Mouse (Mus musculus) brain, embryonic 14.5 days (tissue): ENCODE data around the gene Cmklr1.

Experiments used
- CTCF ChIP-seq: fragments of 200-500 bp; IDR thresholded peaks from 2 replicates; pipeline ENCODE4 v1.5.1; 2012; ENCODE audit warnings: inconsistent platforms, mild to moderate bottlenecking, moderate library complexity, borderline replicate concordance; ENCODE audit not compliant: insufficient read depth, insufficient read length; ENCODE audit errors: extremely low read depth
- POLR2A ChIP-seq: fragments of 200-500 bp; IDR thresholded peaks from 2 replicates; pipeline ENCODE4 v1.6.1; 2012; ENCODE audit warnings: mild to moderate bottlenecking, inconsistent platforms, borderline replicate concordance; ENCODE audit not compliant: poor library complexity, insufficient read depth, insufficient read length, severe bottlenecking; ENCODE audit errors: extremely low read depth

- no peak for TF ChIP-seq CTCF
- no peak for TF ChIP-seq POLR2A
Observed at GRCm38 (mm10) chr5:113593911-113594705, 56.1 kb downstream of the Cmklr1 start.
